Mouse (Mus musculus): Measurements from ENCODE around the gene Myh7.

- TF ChIP-seq CTCF (IDR thresholded peaks at IDR 0.05; ENCODE audit: borderline replicate concordance, extremely low read depth, insufficient read depth, insufficient read length) (no peak), POLR2A (IDR thresholded peaks at IDR 0.05; ENCODE audit: borderline replicate concordance, extremely low read depth, insufficient read depth, insufficient read length, poor library complexity, severe bottlenecking) (no peak)
These were observed 5.5 kb downstream of the Myh7 start for GRCm38 (mm10) chr14:54988882-54989281.
